Mouse (Mus musculus) embryonic fibroblast, embryonic 13.5 days (primary cell): Measurements from ENCODE around the gene Gm13287.
"Not testable (repeated sequence)": the region's sequence is repeated elsewhere in the genome, so short reads cannot be mapped to it uniquely, and the experiment has no call there.

ENCODE experiments used
- CTCF ChIP-seq: IDR thresholded peaks from 2 replicates; pipeline ENCODE4 v1.5.1; 2011; ENCODE audit warnings: mild to moderate bottlenecking, control low read depth, low read length, moderate library complexity, borderline replicate concordance; ENCODE audit not compliant: insufficient read depth
- POLR2A ChIP-seq: IDR thresholded peaks from 2 replicates; pipeline ENCODE4 v1.6.1; 2011; ENCODE audit warnings: low read depth, mild to moderate bottlenecking, control low read depth, low read length, moderate library complexity

- TF ChIP-seq POLR2A, CTCF: not testable (repeated sequence)
Observed at GRCm38 (mm10) chr4:88762341-88762740, 40.7 kb upstream of the Gm13287 start.
